Mouse (Mus musculus) liver, embryonic 13.5 days (tissue): ENCODE measurements around the gene Ppil6. TPM values are rescaled to one million over a fixed set of nuclear protein-coding genes. Genes with fewer than 3 reads are reported as not detected.

Experiments used
- ATAC-seq: fragments of 200-750 bp; cut with Nextera tagmentation; 2 replicates; pipeline ENCODE4 v1.8.0; 2017; ENCODE audit warnings: low read depth, mild to moderate bottlenecking, moderate number of reproducible peaks, moderate library complexity
- DNase-seq: peaks from one replicate; pipeline ENCODE4 v3.0.0; 2022
- H3K27ac ChIP-seq: fragments of 300-500 bp; sonication (generic); 2 replicates; pipeline ENCODE4 v1.5.1; 2015; ENCODE audit warnings: moderate library complexity, mild to moderate bottlenecking, inconsistent platforms
- H3K27me3 ChIP-seq: fragments of 300-500 bp; sonication (generic); 2 replicates; pipeline ENCODE4 v1.6.1; 2015; ENCODE audit warnings: mild to moderate bottlenecking, inconsistent platforms
- H3K36me3 ChIP-seq: fragments of 300-500 bp; sonication (generic); 2 replicates; pipeline ENCODE4 v1.6.1; 2015; ENCODE audit warnings: mild to moderate bottlenecking, inconsistent platforms
- H3K4me1 ChIP-seq: fragments of 300-500 bp; sonication (generic); replicated peaks from 2 replicates; pipeline ENCODE4 v1.6.1; 2015; ENCODE audit warnings: inconsistent platforms
- H3K4me2 ChIP-seq: fragments of 300-500 bp; sonication (generic); 2 replicates; pipeline ENCODE4 v1.6.1; 2015; ENCODE audit warnings: inconsistent platforms, mild to moderate bottlenecking, moderate library complexity
- H3K4me3 ChIP-seq: fragments of 300-500 bp; sonication (generic); replicated peaks from 2 replicates; pipeline ENCODE4 v1.5.1; 2015; ENCODE audit warnings: mild to moderate bottlenecking, inconsistent platforms
- H3K9ac ChIP-seq: fragments of 300-500 bp; sonication (generic); 2 replicates; pipeline ENCODE4 v1.6.1; 2015; ENCODE audit warnings: mild to moderate bottlenecking, inconsistent platforms
- H3K9me3 ChIP-seq: fragments of 300-500 bp; sonication (generic); replicated peaks from 2 replicates; pipeline ENCODE4 v1.6.1; 2016; ENCODE audit warnings: inconsistent platforms
- WGBS: fragments of 180-500 bp; shearing (Covaris S2); methylation state at CpG from one replicate; pipeline ENCODE4 v1.1.7; 2015; ENCODE audit not compliant: insufficient replicate concordance; 5-methylcytosine and 5-hydroxymethylcytosine counted together
- polyA plus RNA-seq: library from polyadenylated mRNA; unstranded; fragments of >200 nt; fragmentation: Nextera tagmentation; extraction: Ambion mirVana; gene quantifications from 2 replicates; pipeline ENCODE4 v1.2.1, GENCODE M21; 2015

Gene Ppil6
- polyA plus RNA-seq, 1 experiment from 2014 or later: not detected

- no peak for ATAC-seq
- H3K9ac ChIP-seq: no peak overlapping the region
- 69% methylated on average over 3 of the region's 3 CpGs for WGBS
Measured at GRCm38 (mm10) chr10:41479961-41480360, 10.3 kb upstream of the Ppil6 start.

GRCm38 (mm10) chr10:41480938-41481880, 9.0 kb upstream of the Ppil6 start:
- Histone ChIP-seq H3K4me2 (peak overlapping the region; percentile 49), H3K9ac (peak overlapping the region; percentile 13; the same call in 1 of the 2 replicates), H3K4me1 (peaks cover 48% of the 10 kb centered on the region), H3K36me3 (peaks cover 21% of the 10 kb centered on the region), H3K27ac (peak overlapping the region; percentile 13; the same call in 1 of the 2 replicates), H3K4me3 (peak overlapping the region; percentile 13), H3K27me3 (0 out of 2 replicates have a peak, but pooled peaks cover 5% of the 10 kb centered on the region), H3K9me3 (no peaks in the 10 kb centered on the region)
- ATAC-seq (peak; percentile 71), DNase-seq (peak; percentile 55)
- 45% methylated on average over 33 of the region's 33 CpGs for WGBS

More at GRCm38 (mm10) chr10:41479961-41480360, 10.3 kb upstream of the Ppil6 start:
- Histone ChIP-seq H3K4me3 (no peak overlapping the region), H3K4me1 (peaks cover 60% of the 10 kb centered on the region), H3K36me3 (peaks cover 11% of the 10 kb centered on the region), H3K27me3 (0 out of 2 replicates have a peak, but pooled peaks cover 5% of the 10 kb centered on the region), H3K9me3 (no peaks in the 10 kb centered on the region), H3K4me2 (no peak overlapping the region), H3K27ac (no peak overlapping the region)
- DNase-seq: no peak

GRCm38 (mm10) chr10:41482446-41482845, 7.8 kb upstream of the Ppil6 start:
- Histone ChIP-seq H3K27me3 (no peaks in the 10 kb centered on the region), H3K27ac (no peak overlapping the region), H3K4me2 (no peak overlapping the region), H3K9ac (no peak overlapping the region), H3K4me1 (peaks cover 35% of the 10 kb centered on the region), H3K9me3 (no peaks in the 10 kb centered on the region), H3K4me3 (no peak overlapping the region), H3K36me3 (peaks cover 34% of the 10 kb centered on the region)
- DNase-seq (no peak), ATAC-seq (no peak)
- 75% methylated on average over 7 of the region's 7 CpGs for WGBS

GRCm38 (mm10) chr10:41485778-41486177, 4.5 kb upstream of the Ppil6 start:
- no peak overlapping the region for H3K4me3 ChIP-seq
- no peak for DNase-seq
- WGBS: 82% methylated on average over 16 of the region's 16 CpGs
- no peak overlapping the region for H3K4me2 ChIP-seq
- ATAC-seq: no peak
- H3K9ac ChIP-seq: no peak overlapping the region
- H3K36me3 ChIP-seq: peaks cover 38% of the 10 kb centered on the region
- H3K27me3 ChIP-seq: peaks cover 12% of the 10 kb centered on the region
- H3K9me3 ChIP-seq: no peaks in the 10 kb centered on the region
- H3K4me1 ChIP-seq: peaks cover 36% of the 10 kb centered on the region
- no peak overlapping the region for H3K27ac ChIP-seq

- Histone ChIP-seq H3K27me3 (peaks cover 12% of the 10 kb centered on the region), H3K4me2 (no peak overlapping the region), H3K36me3 (peaks cover 38% of the 10 kb centered on the region), H3K4me1 (peaks cover 28% of the 10 kb centered on the region), H3K9ac (no peak overlapping the region), H3K4me3 (no peak overlapping the region), H3K9me3 (no peaks in the 10 kb centered on the region), H3K27ac (no peak overlapping the region)
- 72% methylated on average over 14 of the region's 14 CpGs for WGBS
- DNase-seq (no peak), ATAC-seq (no peak)
Measured at GRCm38 (mm10) chr10:41486506-41487170, 3.6 kb upstream of the Ppil6 start.

GRCm38 (mm10) chr10:41488877-41489276, 1.4 kb upstream of the Ppil6 start:
- 31% methylated on average over 7 of the region's 7 CpGs for WGBS
- peaks cover 15% of the 10 kb centered on the region for H3K27me3 ChIP-seq
- no peak overlapping the region for H3K27ac ChIP-seq
- H3K4me2 ChIP-seq: peak overlapping the region; percentile 100
- peaks cover 37% of the 10 kb centered on the region for H3K36me3 ChIP-seq
- ATAC-seq (no peak), DNase-seq (no peak)
- H3K4me1 ChIP-seq: peaks cover 24% of the 10 kb centered on the region
- peak overlapping the region; percentile 68 for H3K9ac ChIP-seq
- H3K9me3 ChIP-seq: no peaks in the 10 kb centered on the region
- peak overlapping the region; percentile 71 for H3K4me3 ChIP-seq

GRCm38 (mm10) chr10:41489294-41489693, 945 bp upstream of the Ppil6 start:
- Histone ChIP-seq H3K4me2 (peak overlapping the region; percentile 100), H3K9me3 (no peaks in the 10 kb centered on the region), H3K9ac (peak overlapping the region; percentile 68), H3K4me1 (peaks cover 24% of the 10 kb centered on the region), H3K4me3 (peak overlapping the region; percentile 71), H3K36me3 (peaks cover 32% of the 10 kb centered on the region), H3K27me3 (peaks cover 15% of the 10 kb centered on the region), H3K27ac (no peak overlapping the region)
- no peak for DNase-seq
- ATAC-seq: 0 out of 2 replicates have a peak, but pooled peaks have one; percentile 16
- WGBS: 56% methylated on average over 8 of the region's 8 CpGs

- DNase-seq (no peak), ATAC-seq (no peak; the same call in 1 of the 2 replicates)
- Histone ChIP-seq H3K4me3 (peak overlapping the region; percentile 71), H3K27ac (no peak overlapping the region), H3K4me2 (peak overlapping the region; percentile 100), H3K9ac (peak overlapping the region; percentile 73), H3K36me3 (peaks cover 22% of the 10 kb centered on the region), H3K27me3 (peaks cover 15% of the 10 kb centered on the region), H3K9me3 (no peaks in the 10 kb centered on the region), H3K4me1 (peaks cover 24% of the 10 kb centered on the region)
- under 1% methylated on average over 29 of the region's 29 CpGs for WGBS
Measured at GRCm38 (mm10) chr10:41490518-41490873, 257 bp downstream of the Ppil6 start.

- H3K9ac ChIP-seq: no peak overlapping the region
- DNase-seq (no peak), ATAC-seq (no peak)
- peaks cover 15% of the 10 kb centered on the region for H3K27me3 ChIP-seq
- no peak overlapping the region for H3K4me3 ChIP-seq
- no peaks in the 10 kb centered on the region for H3K9me3 ChIP-seq
- H3K4me2 ChIP-seq: peak overlapping the region; percentile 100
- H3K36me3 ChIP-seq: peaks cover 17% of the 10 kb centered on the region
- H3K27ac ChIP-seq: no peak overlapping the region
- 39% methylated on average over 4 of the region's 4 CpGs for WGBS
- H3K4me1 ChIP-seq: peaks cover 24% of the 10 kb centered on the region
Measured at GRCm38 (mm10) chr10:41491111-41491510, 872 bp downstream of the Ppil6 start.

- no peak for ATAC-seq
- Histone ChIP-seq H3K27me3 (no peaks in the 10 kb centered on the region), H3K9ac (no peak overlapping the region), H3K4me3 (no peak overlapping the region), H3K4me2 (no peak overlapping the region), H3K36me3 (no peaks in the 10 kb centered on the region), H3K4me1 (no peaks in the 10 kb centered on the region), H3K27ac (no peak overlapping the region), H3K9me3 (no peaks in the 10 kb centered on the region)
- no peak for DNase-seq
- WGBS: 60% methylated on average over 4 of the region's 4 CpGs
Measured at GRCm38 (mm10) chr10:41500941-41501340, 10.7 kb downstream of the Ppil6 start.

- no peak overlapping the region for H3K9ac ChIP-seq
- H3K27me3 ChIP-seq: no peaks in the 10 kb centered on the region
- H3K27ac ChIP-seq: no peak overlapping the region
- 75% methylated on average over 1 of the region's 1 CpGs for WGBS
- no peaks in the 10 kb centered on the region for H3K4me1 ChIP-seq
- DNase-seq (no peak), ATAC-seq (no peak)
- H3K9me3 ChIP-seq: no peaks in the 10 kb centered on the region
- H3K36me3 ChIP-seq: no peaks in the 10 kb centered on the region
- no peak overlapping the region for H3K4me3 ChIP-seq
- no peak overlapping the region for H3K4me2 ChIP-seq
Measured at GRCm38 (mm10) chr10:41504996-41505395, 14.8 kb downstream of the Ppil6 start.
